ENCODE assay signal across 8 mouse cellular contexts in the genomic region with DNA sequence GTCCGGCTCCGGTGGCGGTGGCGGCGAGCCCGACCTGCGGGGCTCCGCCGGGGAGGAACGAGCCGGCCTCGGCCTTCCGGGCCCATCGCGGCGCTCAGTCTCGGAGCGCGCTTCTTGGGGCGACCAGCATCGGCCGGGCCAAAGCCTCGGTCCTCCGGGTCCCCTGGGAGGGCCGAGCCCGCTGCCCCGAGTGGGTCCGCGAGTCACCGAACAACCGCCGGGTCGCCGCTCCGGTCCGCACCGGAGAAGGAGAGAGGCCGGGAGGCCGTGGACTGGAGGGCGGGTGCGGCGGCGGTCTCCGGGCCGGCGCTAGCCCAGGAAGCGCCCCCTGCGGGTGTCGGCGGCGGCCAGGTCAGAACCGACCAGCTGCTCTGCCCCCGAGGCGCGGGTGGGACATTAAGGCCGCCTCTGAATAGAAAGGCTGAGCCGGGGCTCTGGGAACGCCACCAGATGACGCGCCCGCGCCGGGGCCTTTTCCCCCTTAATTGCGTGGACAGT. TPM values are rescaled to one million over a fixed set of nuclear protein-coding genes. Genes with fewer than 3 reads are reported as not detected.
A peak's percentile ranks its signal among the peaks of the same experiment; 100 is the strongest.
DNase-seq lines count a peak whose midpoint lies in the region; ATAC-seq lines count a peak whose summit lies in the region.

No protein-coding gene starts in this region.

- under 1% methylated on average over 56 of the region's 64 CpGs for WGBS in heart, embryonic 11.5 days (ENCODE audit: insufficient replicate concordance)
- whole genome bisulfite sequencing in limb, embryonic 11.5 days, result 0% methylated on average over 46 of the region's 64 CpGs
- under 1% methylated on average over 56 of the region's 64 CpGs for WGBS in neural tube, embryonic 13.5 days

- peaks cover 93% of the 10 kb centered on the region for H3K27me3 ChIP-seq in heart, embryonic 11.5 days (ENCODE audit: control insufficient read depth, insufficient read depth, low read length)
- peaks cover 90% of the 10 kb centered on the region for H3K27me3 ChIP-seq in limb, embryonic 11.5 days (ENCODE audit: control insufficient read depth, insufficient read depth, low read length)
- H3K27me3 ChIP-seq in neural tube, embryonic 13.5 days, result peaks cover 93% of the 10 kb centered on the region

- peak; percentile 46 for ATAC-seq in heart, embryonic 11.5 days (replicated peaks; ENCODE audit: insufficient number of reproducible peaks, low FRiP score, low TSS enrichment)
- peak; percentile 46; the same call in 1 of the 2 replicates for ATAC-seq in limb, embryonic 11.5 days (ENCODE audit: insufficient number of reproducible peaks, low FRiP score, low TSS enrichment, low read depth)
- ATAC-seq in neural tube, embryonic 13.5 days (ENCODE audit: low read depth), result peak; percentile 37

- H3K4me1 ChIP-seq in heart, embryonic 11.5 days (ENCODE audit: control insufficient read depth, insufficient read depth, low read length), result peaks cover 4% of the 10 kb centered on the region
- H3K4me1 ChIP-seq in limb, embryonic 11.5 days (ENCODE audit: control insufficient read depth, insufficient read depth, low read length), result no peaks in the 10 kb centered on the region
- peaks cover 38% of the 10 kb centered on the region for H3K4me1 ChIP-seq in neural tube, embryonic 13.5 days (replicated peaks)

- no peak overlapping the region for H3K27ac ChIP-seq in heart, embryonic 11.5 days (ENCODE audit: low read depth, low read length)
- H3K27ac ChIP-seq in limb, embryonic 11.5 days (replicated peaks; ENCODE audit: low read depth, low read length), result no peak overlapping the region
- H3K27ac ChIP-seq in neural tube, embryonic 13.5 days (replicated peaks), result peak overlapping the region; percentile 88

- peak overlapping the region; percentile 59 for H3K4me3 ChIP-seq in heart, embryonic 11.5 days (ENCODE audit: low read depth, low read length)
- peak overlapping the region; percentile 39 for H3K4me3 ChIP-seq in limb, embryonic 11.5 days (ENCODE audit: low read depth, low read length)
- peak overlapping the region; percentile 51 for H3K4me3 ChIP-seq in neural tube, embryonic 13.5 days

- DNase-seq in kidney, adult 18-20 months, result peak; percentile 30
- DNase-seq in kidney, adult 11 months, result no peak
- peak; percentile 34 to 35 for DNase-seq in adrenal gland, postnatal 36 days
- DNase-seq in limb, embryonic 11.5 days (ENCODE audit: low spot score), result peak; percentile 71
- DNase-seq in thymus, postnatal 25 days, result no peak
- no peak for DNase-seq in layer of hippocampus, adult 9-11 months

- peak overlapping the region; percentile 73 for H3K4me2 ChIP-seq in heart, embryonic 11.5 days
- peak overlapping the region; percentile 65 for H3K4me2 ChIP-seq in limb, embryonic 11.5 days (ENCODE audit: low read depth, severe bottlenecking)
- peak overlapping the region; percentile 90 for H3K4me2 ChIP-seq in neural tube, embryonic 13.5 days

- no peaks in the 10 kb centered on the region for H3K9me3 ChIP-seq in heart, embryonic 11.5 days (replicated peaks; ENCODE audit: control insufficient read depth, low read length)
- H3K9me3 ChIP-seq in limb, embryonic 11.5 days (ENCODE audit: control insufficient read depth, low read length), result no peaks in the 10 kb centered on the region
- no peaks in the 10 kb centered on the region for H3K9me3 ChIP-seq in neural tube, embryonic 13.5 days

- no peak overlapping the region for H3K9ac ChIP-seq in heart, embryonic 11.5 days (ENCODE audit: low read depth, low read length)
- no peak overlapping the region for H3K9ac ChIP-seq in limb, embryonic 11.5 days (ENCODE audit: low read length)
- peak overlapping the region; percentile 70 for H3K9ac ChIP-seq in neural tube, embryonic 13.5 days

- no peaks in the 10 kb centered on the region for H3K36me3 ChIP-seq in heart, embryonic 11.5 days (ENCODE audit: control insufficient read depth, insufficient read depth, low read length)
- H3K36me3 ChIP-seq in limb, embryonic 11.5 days (ENCODE audit: control insufficient read depth, insufficient read depth, low read length), result no peaks in the 10 kb centered on the region
- H3K36me3 ChIP-seq in neural tube, embryonic 13.5 days, result no peaks in the 10 kb centered on the region

RNA-seq across cellular contexts. Expression of a gene that starts 3.0 kb away (rescaled TPM):
- not detected for total RNA-seq in adrenal gland, postnatal 36 days (2021)
- not detected in 2 replicates for polyA plus RNA-seq in heart, embryonic 11.5 days (2014; fragmentation: Nextera tagmentation; extraction: Ambion mirVana)
- polyA plus RNA-seq in limb, embryonic 11.5 days (2014; fragmentation: Nextera tagmentation; extraction: Ambion mirVana), result not detected in 2 replicates
- polyA plus RNA-seq in neural tube, embryonic 13.5 days (2015; fragmentation: Nextera tagmentation; extraction: Ambion mirVana), result 1.4 and 2.0 TPM in 2 replicates

RNA-seq across cellular contexts. Expression of a gene that starts 38.7 kb away (rescaled TPM):
- total RNA-seq in adrenal gland, postnatal 36 days (2021), result 10 to 100 TPM; 21.4 to 25.2 TPM
- polyA plus RNA-seq in heart, embryonic 11.5 days (2014; fragmentation: Nextera tagmentation; extraction: Ambion mirVana), result 29.5 and 31.0 TPM in 2 replicates
- 47.8 and 48.5 TPM in 2 replicates for polyA plus RNA-seq in limb, embryonic 11.5 days (2014; fragmentation: Nextera tagmentation; extraction: Ambion mirVana)
- polyA plus RNA-seq in neural tube, embryonic 13.5 days (2015; fragmentation: Nextera tagmentation; extraction: Ambion mirVana), result 69.8 and 72.8 TPM in 2 replicates

Comparison
In these comparisons a context has a peak if more than half of its experiments do, and no peak if none do; other contexts are left out.
1. DNase-seq: peak in kidney, adult 18-20 months (single experiment), adrenal gland, postnatal 36 days (2 of 2) and limb, embryonic 11.5 days (single experiment); none in kidney, adult 11 months (single experiment), thymus, postnatal 25 days (single experiment) and layer of hippocampus, adult 9-11 months (single experiment).
2. Peak in every context shown above with its lines, with median percentiles within 50 percentile points of each other: ATAC-seq, H3K4me2 ChIP-seq and H3K4me3 ChIP-seq.